Mouse (Mus musculus): ENCODE measurements around the gene Tmem248. TPM values are rescaled to one million over a fixed set of nuclear protein-coding genes. Genes with fewer than 3 reads are reported as not detected.
A peak's percentile ranks its signal among the peaks of the same experiment; 100 is the strongest.

Tmem248 gene
- polyA plus RNA-seq, 2 experiments = 36.1 to 49.6 TPM

DNA sequence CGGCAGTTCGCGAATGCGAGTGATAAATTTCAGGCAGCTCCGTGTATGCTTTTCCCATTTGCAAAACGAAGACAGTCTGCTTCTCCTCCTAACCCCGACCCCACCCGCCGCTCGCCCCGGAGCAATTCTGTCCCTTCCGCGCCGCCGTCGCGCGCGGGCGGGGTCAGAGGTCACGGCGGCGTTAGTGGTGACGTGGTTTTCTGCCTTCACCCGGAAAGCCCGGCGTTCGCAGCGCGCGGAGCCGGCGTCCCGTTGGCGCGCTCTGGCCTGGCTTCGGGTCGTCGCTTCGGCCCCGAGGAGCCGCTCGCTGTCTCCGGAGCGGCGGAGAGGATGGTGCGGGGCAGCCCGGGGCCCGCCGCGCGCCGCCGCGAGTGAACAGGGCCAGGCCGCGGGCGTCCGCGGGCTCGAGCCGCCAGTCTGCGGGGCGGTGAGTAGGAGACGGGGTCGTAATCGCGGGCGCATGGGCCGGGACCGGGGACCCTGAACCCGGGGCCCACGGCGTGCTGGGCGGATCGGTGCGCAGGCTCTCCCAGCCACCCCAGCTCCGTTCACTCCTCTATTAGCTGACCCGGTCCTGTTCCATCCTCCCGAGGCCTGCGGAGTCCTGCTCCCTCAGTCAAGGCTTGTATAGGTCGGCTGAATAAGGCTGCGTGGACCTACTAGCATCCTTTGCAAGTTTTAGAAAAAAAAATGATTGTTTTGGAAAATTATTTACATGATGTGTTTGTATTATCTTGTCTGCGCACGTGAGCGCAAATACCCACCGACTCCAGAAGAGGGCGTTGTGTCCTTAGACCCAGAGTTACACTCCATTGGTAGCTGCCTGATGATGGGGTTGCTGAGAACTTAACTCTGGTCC is 5.5 kb downstream of the Tmem248 start:
- under 1% methylated on average over 61 of the region's 88 CpGs for WGBS

DNA sequence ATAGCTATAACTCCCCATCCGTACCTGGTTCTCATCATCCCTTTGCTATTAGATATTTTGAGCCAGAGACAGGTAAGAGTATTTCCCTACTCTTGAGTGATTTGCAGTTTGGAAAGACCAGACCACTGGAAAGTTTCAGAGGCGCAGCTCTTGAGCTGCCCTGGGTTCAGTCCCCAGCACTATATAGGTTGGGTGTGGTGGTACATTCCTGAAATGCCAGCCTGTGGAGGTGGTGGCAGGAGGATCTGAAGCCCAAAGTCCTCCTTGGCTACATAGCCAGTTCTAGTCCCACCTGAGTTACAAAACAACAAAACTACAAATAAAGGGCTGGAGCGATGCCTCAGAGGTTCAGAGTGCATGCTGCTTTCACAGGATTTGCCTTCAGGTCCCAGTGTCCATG is 9.9 kb downstream of the Tmem248 start:
- H3K4me2 ChIP-seq (replicated peaks; ENCODE audit: low read depth, low read length, severe bottlenecking) = no peak overlapping the region
- H3K27ac ChIP-seq (replicated peaks; ENCODE audit: low read depth, low read length) = no peak overlapping the region
- no peaks in the 10 kb centered on the region for H3K27me3 ChIP-seq (ENCODE audit: control insufficient read depth, insufficient read depth, low read length)
- ATAC-seq (ENCODE audit: low FRiP score, low read depth) (no peak), DNase-seq (ENCODE audit: low spot score) (no peak)
- peaks cover 9% of the 10 kb centered on the region for H3K4me1 ChIP-seq (ENCODE audit: control insufficient read depth, insufficient read depth, low read length)
- no peaks in the 10 kb centered on the region for H3K9me3 ChIP-seq (ENCODE audit: control insufficient read depth, low read length)
- H3K36me3 ChIP-seq (ENCODE audit: control insufficient read depth, insufficient read depth, low read length) = peaks cover 29% of the 10 kb centered on the region
- TF ChIP-seq POLR2A (IDR thresholded peaks at IDR 0.05; ENCODE audit: borderline replicate concordance, extremely low read depth, insufficient read depth, insufficient read length) = no peak
- no peak overlapping the region for H3K9ac ChIP-seq (ENCODE audit: low read depth, low read length, severe bottlenecking)
- 89% methylated on average over 3 of the region's 3 CpGs for WGBS
- H3K4me3 ChIP-seq (replicated peaks; ENCODE audit: low read length) = no peak overlapping the region

More for the DNA sequence above, 5.5 kb downstream of the Tmem248 start:
- peaks cover 10% of the 10 kb centered on the region for H3K36me3 ChIP-seq (ENCODE audit: control insufficient read depth, insufficient read depth, low read length)
- H3K27ac ChIP-seq (replicated peaks; ENCODE audit: low read depth, low read length) = peak overlapping the region; percentile 75
- TF ChIP-seq POLR2A (IDR thresholded peaks at IDR 0.05; ENCODE audit: borderline replicate concordance, extremely low read depth, insufficient read depth, insufficient read length) = no peak
- H3K4me2 ChIP-seq (replicated peaks; ENCODE audit: low read depth, low read length, severe bottlenecking) = peak overlapping the region; percentile 73
- H3K4me1 ChIP-seq (ENCODE audit: control insufficient read depth, insufficient read depth, low read length) = peaks cover 13% of the 10 kb centered on the region
- DNase-seq (ENCODE audit: low spot score) = peak; percentile 83
- peak; percentile 89 for ATAC-seq (ENCODE audit: low FRiP score, low read depth)
- H3K4me3 ChIP-seq (replicated peaks; ENCODE audit: low read length) = peak overlapping the region; percentile 100
- no peaks in the 10 kb centered on the region for H3K27me3 ChIP-seq (ENCODE audit: control insufficient read depth, insufficient read depth, low read length)
- peak overlapping the region; percentile 97 for H3K9ac ChIP-seq (ENCODE audit: low read depth, low read length, severe bottlenecking)
- no peaks in the 10 kb centered on the region for H3K9me3 ChIP-seq (ENCODE audit: control insufficient read depth, low read length)

DNA sequence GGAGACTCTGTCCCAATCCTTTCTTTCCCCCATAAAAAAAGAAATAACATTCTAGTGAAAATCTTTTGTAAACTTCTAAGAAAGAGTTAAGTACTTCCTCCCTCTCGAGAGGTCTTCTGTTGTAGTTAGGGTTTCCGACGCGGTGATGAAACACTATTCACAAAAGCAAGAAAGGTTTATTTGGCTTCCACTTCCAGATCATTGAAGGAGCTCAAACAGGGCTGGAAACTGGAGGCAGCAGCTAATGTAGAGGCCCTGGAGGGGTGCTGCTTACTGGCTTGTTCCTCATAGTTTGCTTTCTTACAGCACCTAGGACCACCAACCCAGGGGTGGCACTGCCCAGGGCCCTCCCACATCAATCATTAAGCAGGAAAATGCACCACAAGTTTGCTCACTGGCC is 11.2 kb downstream of the Tmem248 start:
- H3K27me3 ChIP-seq (ENCODE audit: control insufficient read depth, insufficient read depth, low read length) = no peaks in the 10 kb centered on the region
- DNase-seq (ENCODE audit: low spot score) (no peak), ATAC-seq (ENCODE audit: low FRiP score, low read depth) (no peak)
- H3K4me1 ChIP-seq (ENCODE audit: control insufficient read depth, insufficient read depth, low read length) = peaks cover 7% of the 10 kb centered on the region
- WGBS = 71% methylated on average over 4 of the region's 4 CpGs
- no peak overlapping the region for H3K9ac ChIP-seq (ENCODE audit: low read depth, low read length, severe bottlenecking)
- no peak overlapping the region for H3K4me2 ChIP-seq (replicated peaks; ENCODE audit: low read depth, low read length, severe bottlenecking)
- no peak overlapping the region for H3K4me3 ChIP-seq (replicated peaks; ENCODE audit: low read length)
- TF ChIP-seq POLR2A (IDR thresholded peaks at IDR 0.05; ENCODE audit: borderline replicate concordance, extremely low read depth, insufficient read depth, insufficient read length) = no peak
- H3K27ac ChIP-seq (replicated peaks; ENCODE audit: low read depth, low read length) = no peak overlapping the region
- no peaks in the 10 kb centered on the region for H3K9me3 ChIP-seq (ENCODE audit: control insufficient read depth, low read length)
- peaks cover 43% of the 10 kb centered on the region for H3K36me3 ChIP-seq (ENCODE audit: control insufficient read depth, insufficient read depth, low read length)

DNA sequence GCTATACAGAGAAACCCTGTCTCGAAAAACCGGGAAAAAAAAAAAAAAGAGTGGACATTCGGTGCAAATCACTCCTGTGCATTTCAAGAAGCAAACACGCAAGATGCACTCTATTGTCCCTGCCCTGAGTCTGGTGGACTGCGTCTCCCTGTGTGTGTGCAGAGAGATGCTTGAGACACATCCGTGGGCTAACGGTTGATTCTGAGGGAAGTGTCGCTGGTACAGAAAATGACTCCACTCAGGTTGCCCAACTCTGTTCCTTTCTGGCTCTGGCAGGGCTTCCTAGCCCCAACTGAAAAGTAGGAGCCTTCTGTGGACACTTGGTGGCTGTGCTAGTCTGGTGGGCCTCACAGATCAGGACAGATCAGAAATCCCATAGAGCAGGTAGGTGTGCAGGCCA is 19.4 kb downstream of the Tmem248 start:
- Histone ChIP-seq H3K27ac (replicated peaks; ENCODE audit: low read depth, low read length) (no peak overlapping the region), H3K36me3 (ENCODE audit: control insufficient read depth, insufficient read depth, low read length) (peaks cover 98% of the 10 kb centered on the region), H3K4me3 (replicated peaks; ENCODE audit: low read length) (no peak overlapping the region), H3K27me3 (ENCODE audit: control insufficient read depth, insufficient read depth, low read length) (no peaks in the 10 kb centered on the region), H3K9me3 (ENCODE audit: control insufficient read depth, low read length) (no peaks in the 10 kb centered on the region), H3K4me2 (replicated peaks; ENCODE audit: low read depth, low read length, severe bottlenecking) (no peak overlapping the region), H3K9ac (ENCODE audit: low read depth, low read length, severe bottlenecking) (no peak overlapping the region), H3K4me1 (ENCODE audit: control insufficient read depth, insufficient read depth, low read length) (no peaks in the 10 kb centered on the region)
- DNase-seq (ENCODE audit: low spot score) = no peak
- WGBS = 92% methylated on average over 8 of the region's 8 CpGs
- TF ChIP-seq POLR2A (IDR thresholded peaks at IDR 0.05; ENCODE audit: borderline replicate concordance, extremely low read depth, insufficient read depth, insufficient read length) = no peak
- no peak for ATAC-seq (ENCODE audit: low FRiP score, low read depth)

DNA sequence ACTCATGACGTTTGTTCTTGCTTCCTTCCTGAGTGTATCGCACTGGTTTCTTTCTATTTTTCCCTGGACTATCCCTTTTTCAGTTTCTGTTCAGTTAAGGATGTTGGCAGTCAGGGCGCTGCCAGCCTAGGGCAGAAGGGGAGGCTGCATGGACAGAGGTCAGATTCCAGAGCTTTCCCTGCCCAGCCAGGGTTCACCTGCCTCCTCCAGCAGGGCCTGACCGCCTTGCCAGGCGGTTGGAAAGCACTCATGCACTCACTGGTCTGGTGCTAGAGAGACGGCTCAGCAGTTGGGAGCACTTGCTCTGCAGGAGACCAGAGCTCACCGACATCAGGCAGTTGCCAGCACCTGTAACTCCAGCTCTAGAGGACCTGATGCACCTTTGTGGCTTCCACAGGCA is 22.4 kb downstream of the Tmem248 start:
- TF ChIP-seq POLR2A (IDR thresholded peaks at IDR 0.05; ENCODE audit: borderline replicate concordance, extremely low read depth, insufficient read depth, insufficient read length) = no peak
- peaks cover 94% of the 10 kb centered on the region for H3K36me3 ChIP-seq (ENCODE audit: control insufficient read depth, insufficient read depth, low read length)

More for the DNA sequence above, 22.4 kb downstream of the Tmem248 start:
- Histone ChIP-seq H3K9ac (ENCODE audit: low read depth, low read length, severe bottlenecking) (no peak overlapping the region), H3K4me1 (ENCODE audit: control insufficient read depth, insufficient read depth, low read length) (no peaks in the 10 kb centered on the region), H3K27me3 (ENCODE audit: control insufficient read depth, insufficient read depth, low read length) (no peaks in the 10 kb centered on the region), H3K9me3 (ENCODE audit: control insufficient read depth, low read length) (no peaks in the 10 kb centered on the region), H3K4me2 (replicated peaks; ENCODE audit: low read depth, low read length, severe bottlenecking) (no peak overlapping the region), H3K4me3 (replicated peaks; ENCODE audit: low read length) (no peak overlapping the region), H3K27ac (replicated peaks; ENCODE audit: low read depth, low read length) (no peak overlapping the region)
- ATAC-seq (ENCODE audit: low FRiP score, low read depth) (no peak), DNase-seq (ENCODE audit: low spot score) (no peak)
- 92% methylated on average over 7 of the region's 7 CpGs for WGBS

All from limb, embryonic 14.5 days (tissue).